Mouse (Mus musculus): ENCODE measurements at regions not wholly inside any gene's neighbourhood (a gene's known extent, or its start where the extent isn't known, plus 50 kb on each side); places are given as distances from the start of the nearest gene placed in this dataset.
"Not testable (repeated sequence)": the region's sequence is repeated elsewhere in the genome, so short reads cannot be mapped to it uniquely, and the experiment has no call there.

- H3K27me3 ChIP-seq (ENCODE audit: insufficient read depth, low read length), result no peaks in the 10 kb centered on the region
- no peaks in the 10 kb centered on the region for H3K4me1 ChIP-seq (ENCODE audit: insufficient read depth, low read depth, low read length)
- H3K9me3 ChIP-seq (replicated peaks), result no peaks in the 10 kb centered on the region
- H3K4me3 ChIP-seq (ENCODE audit: low read depth, low read length), result no peak overlapping the region
- no peaks in the 10 kb centered on the region for H3K36me3 ChIP-seq (replicated peaks)
- no peak for ATAC-seq (ENCODE audit: extremely low read depth, insufficient number of reproducible peaks, low FRiP score, poor library complexity, severe bottlenecking)
- DNase-seq (ENCODE audit: low spot score), result no peak
- TF ChIP-seq POLR2AphosphoS5 (IDR thresholded peaks at IDR 0.05; ENCODE audit: insufficient replicate concordance, low read depth, low read length), result no peak
- TF ChIP-seq CTCF (IDR thresholded peaks at IDR 0.05; ENCODE audit: low read depth, low read length), result no peak
- no peak for TF ChIP-seq TAL1 (conservative IDR thresholded peaks at IDR 0.05; ENCODE audit: low read depth, low read length)
- no peak for TF ChIP-seq GATA1 (IDR thresholded peaks at IDR 0.05; ENCODE audit: borderline replicate concordance, low read length)
- TF ChIP-seq GATA2 (IDR thresholded peaks at IDR 0.05; ENCODE audit: borderline replicate concordance, low read depth, low read length), result no peak
Measured at GRCm38 (mm10) chr5:4391083-4391482, 198.9 kb downstream of the Mterf1b start.

- not testable (repeated sequence) for H3K27me3 ChIP-seq (ENCODE audit: insufficient read depth, low read length); H3K36me3 ChIP-seq (replicated peaks); H3K9me3 ChIP-seq (replicated peaks); H3K4me3 ChIP-seq (ENCODE audit: low read depth, low read length); H3K4me1 ChIP-seq (ENCODE audit: insufficient read depth, low read depth, low read length); ATAC-seq (ENCODE audit: extremely low read depth, insufficient number of reproducible peaks, low FRiP score, poor library complexity, severe bottlenecking); DNase-seq (ENCODE audit: low spot score)
Measured at GRCm38 (mm10) chr5:4394353-4395052, 202.3 kb downstream of the Mterf1b start.

GRCm38 (mm10) chr5:4398087-4398486 is 205.9 kb downstream of the Mterf1b start:
- Histone ChIP-seq H3K4me1 (ENCODE audit: insufficient read depth, low read depth, low read length) (no peaks in the 10 kb centered on the region), H3K36me3 (replicated peaks) (no peaks in the 10 kb centered on the region), H3K4me3 (ENCODE audit: low read depth, low read length) (no peak overlapping the region), H3K9me3 (replicated peaks) (no peaks in the 10 kb centered on the region), H3K27me3 (ENCODE audit: insufficient read depth, low read length) (no peaks in the 10 kb centered on the region)
- DNase-seq (ENCODE audit: low spot score) (no peak), ATAC-seq (ENCODE audit: extremely low read depth, insufficient number of reproducible peaks, low FRiP score, poor library complexity, severe bottlenecking) (no peak)
- TF ChIP-seq GATA1 (IDR thresholded peaks at IDR 0.05; ENCODE audit: borderline replicate concordance, low read length), result no peak
- no peak for TF ChIP-seq TAL1 (conservative IDR thresholded peaks at IDR 0.05; ENCODE audit: low read depth, low read length)
- TF ChIP-seq GATA2 (IDR thresholded peaks at IDR 0.05; ENCODE audit: borderline replicate concordance, low read depth, low read length), result no peak
- TF ChIP-seq CTCF (IDR thresholded peaks at IDR 0.05; ENCODE audit: low read depth, low read length), result no peak
- TF ChIP-seq POLR2AphosphoS5 (IDR thresholded peaks at IDR 0.05; ENCODE audit: insufficient replicate concordance, low read depth, low read length), result no peak

- no peaks in the 10 kb centered on the region for H3K9me3 ChIP-seq (replicated peaks)
- no peaks in the 10 kb centered on the region for H3K27me3 ChIP-seq (ENCODE audit: insufficient read depth, low read length)
- no peaks in the 10 kb centered on the region for H3K4me1 ChIP-seq (ENCODE audit: insufficient read depth, low read depth, low read length)
- no peak for TF ChIP-seq GATA2 (IDR thresholded peaks at IDR 0.05; ENCODE audit: borderline replicate concordance, low read depth, low read length)
- ATAC-seq (ENCODE audit: extremely low read depth, insufficient number of reproducible peaks, low FRiP score, poor library complexity, severe bottlenecking) (no peak), DNase-seq (ENCODE audit: low spot score) (no peak)
- no peak overlapping the region for H3K4me3 ChIP-seq (ENCODE audit: low read depth, low read length)
- H3K36me3 ChIP-seq (replicated peaks), result no peaks in the 10 kb centered on the region
Measured at GRCm38 (mm10) chr5:4417761-4418160, 225.6 kb downstream of the Mterf1b start.

All from G1E (cell line).